Mouse (Mus musculus) spleen, adult 2 months (tissue): ENCODE measurements around the gene Tmc6. TPM values are rescaled to one million over a fixed set of nuclear protein-coding genes. Genes with fewer than 3 reads are reported as not detected.

Source experiments
- DNase-seq, 2 experiments: peaks; one replicate each; pipeline versions ENCODE4 v3.0.0 to v3.0.0-alpha.2; 2012 to 2021; ENCODE audit warnings: low spot score in 2 of 2, low read depth in 1 of 2
- H3K27ac ChIP-seq: fragments of 200-500 bp; 2 replicates; pipeline ENCODE4 v1.5.1; 2012; ENCODE audit warnings: low read length, inconsistent platforms; ENCODE audit not compliant: insufficient read depth
- H3K27me3 ChIP-seq: fragments of 200-500 bp; 2 replicates; pipeline ENCODE4 v1.6.1; 2012; ENCODE audit warnings: mild to moderate bottlenecking, moderate library complexity, low read length, inconsistent platforms; ENCODE audit not compliant: control insufficient read depth, insufficient read depth
- H3K36me3 ChIP-seq: fragments of 200-500 bp; 2 replicates; pipeline ENCODE4 v1.6.1; 2012; ENCODE audit warnings: mild to moderate bottlenecking, low read length, inconsistent platforms; ENCODE audit not compliant: control insufficient read depth, insufficient read depth
- H3K4me1 ChIP-seq: fragments of 200-500 bp; 2 replicates; pipeline ENCODE4 v1.6.1; 2011; ENCODE audit warnings: inconsistent platforms; ENCODE audit not compliant: control insufficient read depth, insufficient read depth, insufficient read length
- H3K4me3 ChIP-seq: fragments of 200-500 bp; 2 replicates; pipeline ENCODE4 v1.5.1; 2011; ENCODE audit warnings: mild to moderate bottlenecking, inconsistent platforms; ENCODE audit not compliant: insufficient read depth, insufficient read length; ENCODE audit errors: extremely low read depth
- CTCF ChIP-seq: fragments of 200-500 bp; IDR thresholded peaks from 2 replicates; pipeline ENCODE4 v1.5.1; 2011; ENCODE audit warnings: mild to moderate bottlenecking, inconsistent platforms; ENCODE audit not compliant: insufficient read depth, insufficient read length, insufficient replicate concordance; ENCODE audit errors: extremely low read depth
- POLR2A ChIP-seq: fragments of 200-500 bp; IDR thresholded peaks from 2 replicates; pipeline ENCODE4 v1.6.1; 2011; ENCODE audit warnings: low read depth, low read length, inconsistent platforms
- WGBS: fragments of 180-500 bp; shearing (Covaris S2); methylation state at CpG from one replicate; pipeline ENCODE4 v1.1.7; 2018; 5-methylcytosine and 5-hydroxymethylcytosine counted together
- polyA plus RNA-seq: library from polyadenylated mRNA; depleted of rRNA; stranded (reverse); fragments of >200 nt; gene quantifications from 2 replicates; pipeline ENCODE4 v1.2.3, GENCODE M21; 2012

The Tmc6 gene
- polyA plus RNA-seq, 1 experiment = 119 TPM

DNA sequence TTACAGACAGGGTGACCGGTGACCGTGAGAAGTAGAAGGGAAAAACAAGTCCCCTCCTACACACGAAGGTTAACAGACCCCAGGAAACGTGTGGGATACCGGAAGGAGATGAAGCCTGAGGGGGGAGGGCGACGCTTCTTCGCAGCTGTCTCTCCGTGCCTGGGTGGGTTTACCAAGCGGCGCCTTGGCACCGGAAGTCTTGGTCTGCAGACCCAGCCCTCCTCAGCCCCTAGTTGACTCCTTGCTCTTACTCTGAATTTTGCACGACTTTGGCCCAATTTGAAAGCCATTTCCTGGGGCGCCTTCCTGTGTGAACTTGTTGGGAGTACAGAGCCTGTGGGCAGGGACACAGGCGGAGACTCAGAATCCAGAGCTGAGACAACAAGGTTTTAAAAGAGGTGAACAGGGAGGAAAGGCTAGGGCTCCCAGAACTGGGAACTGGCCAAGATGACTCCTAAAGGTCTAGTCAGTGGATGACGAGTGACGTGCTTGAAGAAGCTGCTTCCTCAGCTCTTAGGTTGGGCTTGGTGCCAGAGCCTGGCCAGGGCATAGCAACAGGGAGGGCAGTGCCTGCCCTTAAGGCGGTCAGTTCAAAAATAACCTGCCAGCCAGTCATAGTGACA, 688 bp downstream of the Tmc6 start:
- Histone ChIP-seq H3K4me1 (peaks cover 14% of the 10 kb centered on the region; the same call in 1 of the 2 replicates), H3K4me3 (peak overlapping the region; percentile 86), H3K36me3 (peaks cover 19% of the 10 kb centered on the region), H3K27ac (peak overlapping the region; percentile 99), H3K27me3 (no peaks in the 10 kb centered on the region)
- TF ChIP-seq POLR2A (peak; percentile 12; the same call in 1 of the 2 replicates), CTCF (no peak)
- DNase-seq = peak in 1 of 2 experiments; percentile 72
- WGBS = 1% methylated on average over 18 of the region's 18 CpGs

- H3K27ac ChIP-seq = peak overlapping the region; percentile 99
- H3K27me3 ChIP-seq = no peaks in the 10 kb centered on the region
- peak; percentile 95 to 96 for DNase-seq
- H3K4me1 ChIP-seq = peaks cover 18% of the 10 kb centered on the region; the same call in 1 of the 2 replicates
- TF ChIP-seq CTCF (no peak), POLR2A (no peak)
- peak overlapping the region; percentile 86 for H3K4me3 ChIP-seq
- WGBS = under 1% methylated on average over 19 of the region's 19 CpGs
- H3K36me3 ChIP-seq = peaks cover 24% of the 10 kb centered on the region
These were observed 1.4 kb downstream of the Tmc6 start for GRCm38 (mm10) chr11:117780582-117781111.

GRCm38 (mm10) chr11:117780199-117780515, 1.8 kb downstream of the Tmc6 start:
- H3K36me3 ChIP-seq = peaks cover 28% of the 10 kb centered on the region
- H3K4me1 ChIP-seq = peaks cover 18% of the 10 kb centered on the region; the same call in 1 of the 2 replicates
- peak overlapping the region; percentile 86 for H3K4me3 ChIP-seq
- TF ChIP-seq CTCF = no peak
- TF ChIP-seq POLR2A = no peak
- H3K27ac ChIP-seq = peak overlapping the region; percentile 99
- no peak for DNase-seq
- WGBS = under 1% methylated on average over 17 of the region's 17 CpGs
- no peaks in the 10 kb centered on the region for H3K27me3 ChIP-seq

- Histone ChIP-seq H3K27me3 (no peaks in the 10 kb centered on the region), H3K4me3 (peak overlapping the region; percentile 86), H3K27ac (peak overlapping the region; percentile 99), H3K4me1 (peaks cover 18% of the 10 kb centered on the region; the same call in 1 of the 2 replicates), H3K36me3 (peaks cover 27% of the 10 kb centered on the region)
- DNase-seq = peak in 1 of 2 experiments; percentile 71
- under 1% methylated on average over 38 of the region's 38 CpGs for WGBS
- TF ChIP-seq CTCF = no peak
- TF ChIP-seq POLR2A = peak; percentile 70
These were observed 2.4 kb downstream of the Tmc6 start for GRCm38 (mm10) chr11:117779434-117780198.

GRCm38 (mm10) chr11:117778851-117779433, 3.1 kb downstream of the Tmc6 start:
- Histone ChIP-seq H3K4me1 (peaks cover 18% of the 10 kb centered on the region; the same call in 1 of the 2 replicates), H3K27me3 (no peaks in the 10 kb centered on the region), H3K27ac (peak overlapping the region; percentile 99), H3K4me3 (peak overlapping the region; percentile 86), H3K36me3 (peaks cover 31% of the 10 kb centered on the region)
- no peak for TF ChIP-seq POLR2A
- no peak for TF ChIP-seq CTCF
- 27% methylated on average over 12 of the region's 12 CpGs for WGBS
- no peak for DNase-seq

DNA sequence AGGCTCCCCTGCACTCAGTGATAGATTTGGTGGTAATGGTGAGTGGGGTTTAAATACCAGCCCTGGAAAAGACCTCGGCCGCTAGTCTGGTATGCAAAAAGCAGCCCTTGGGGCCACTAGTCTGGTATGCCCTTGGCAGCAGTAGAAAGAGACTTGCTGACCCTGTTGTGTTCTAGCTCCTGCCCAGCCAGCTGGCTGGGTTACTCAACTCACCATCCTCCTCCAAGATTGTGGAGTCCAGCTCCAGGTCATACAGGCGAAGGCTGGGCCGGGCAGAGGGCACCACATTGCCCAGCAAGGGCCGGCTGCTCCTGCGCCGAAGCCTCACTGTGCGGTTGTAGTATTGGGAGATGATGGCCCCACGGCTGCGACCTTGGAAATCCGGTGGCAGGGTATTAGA, 4.0 kb downstream of the Tmc6 start:
- H3K4me3 ChIP-seq = no peak overlapping the region
- H3K27ac ChIP-seq = peak overlapping the region; percentile 82
- peaks cover 18% of the 10 kb centered on the region; the same call in 1 of the 2 replicates for H3K4me1 ChIP-seq
- TF ChIP-seq CTCF (no peak), POLR2A (no peak)
- no peaks in the 10 kb centered on the region for H3K27me3 ChIP-seq
- no peak for DNase-seq
- H3K36me3 ChIP-seq = peaks cover 38% of the 10 kb centered on the region
- WGBS = 94% methylated on average over 11 of the region's 11 CpGs

DNA sequence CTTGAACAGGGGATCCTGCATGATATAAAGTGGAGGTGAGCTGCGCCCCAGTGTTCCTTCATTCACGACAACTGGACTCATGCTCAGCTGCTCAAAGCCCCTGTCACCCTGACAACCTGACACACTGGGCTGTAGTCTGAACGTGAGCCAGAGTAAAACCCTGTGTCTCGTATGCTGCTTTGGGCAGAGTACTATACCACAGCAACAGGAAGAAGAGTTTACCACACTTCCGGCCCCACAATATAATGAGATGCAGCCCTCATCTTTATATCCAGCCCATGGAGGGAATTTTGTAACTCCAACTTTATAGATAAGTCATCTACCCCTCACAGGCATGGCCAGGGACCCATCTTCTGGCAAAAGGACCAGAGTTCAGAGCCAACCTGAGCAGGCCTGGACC, 4.9 kb downstream of the Tmc6 start:
- peak overlapping the region; percentile 82 for H3K27ac ChIP-seq
- no peak for DNase-seq
- TF ChIP-seq CTCF (no peak), POLR2A (no peak)
- peaks cover 18% of the 10 kb centered on the region; the same call in 1 of the 2 replicates for H3K4me1 ChIP-seq
- H3K27me3 ChIP-seq = no peaks in the 10 kb centered on the region
- WGBS = 45% methylated on average over 5 of the region's 5 CpGs
- H3K4me3 ChIP-seq = no peak overlapping the region
- H3K36me3 ChIP-seq = peaks cover 44% of the 10 kb centered on the region
